Mouse (Mus musculus) lung, adult 2 months (tissue): ENCODE data around the gene Lamp1.

Experiments
- CTCF ChIP-seq: fragments of 200-500 bp; IDR thresholded peaks from 2 replicates; pipeline ENCODE4 v1.5.1; 2011; ENCODE audit warnings: mild to moderate bottlenecking, low read length, control low read depth; ENCODE audit not compliant: insufficient read depth
- POLR2A ChIP-seq: fragments of 200-500 bp; IDR thresholded peaks from 2 replicates; pipeline ENCODE4 v1.6.1; 2011; ENCODE audit warnings: low read depth, mild to moderate bottlenecking, control low read depth, low read length, borderline replicate concordance; ENCODE audit errors: extremely low read depth

- TF ChIP-seq CTCF (no peak), POLR2A (peak; percentile 64; the same call in 1 of the 2 replicates)
Measured at GRCm38 (mm10) chr8:13158718-13159376, at the start of gene Lamp1.
